Mouse (Mus musculus) heart, embryonic 14.5 days (tissue): Measurements from ENCODE around the gene OR5BS1P. TPM values are rescaled to one million over a fixed set of nuclear protein-coding genes. Genes with fewer than 3 reads are reported as not detected.

Source experiments
- ATAC-seq: fragments of 200-750 bp; cut with Nextera tagmentation; 2 replicates; pipeline ENCODE4 v1.8.0; 2017; ENCODE audit warnings: low read depth, moderate TSS enrichment; ENCODE audit not compliant: insufficient number of reproducible peaks, insufficient read depth, low FRiP score
- H3K27ac ChIP-seq, 2 experiments: fragments of 200-500 bp in 1 of 2; fragments of 300-500 bp in 1 of 2; sonication (generic) in 1 of 2; replicated peaks in 1 of 2; 2 replicates each; pipeline ENCODE4 v1.5.1; 2012 to 2014; ENCODE audit warnings: low read depth in 2 of 2, low read length in 2 of 2, control low read depth in 1 of 2, mild to moderate bottlenecking in 1 of 2, mixed read lengths in 1 of 2; ENCODE audit not compliant: control insufficient read depth in 1 of 2, insufficient read depth in 1 of 2
- H3K27me3 ChIP-seq: fragments of 300-500 bp; sonication (generic); 2 replicates; pipeline ENCODE4 v1.6.1; 2014; ENCODE audit warnings: mild to moderate bottlenecking, low read length, control low read depth; ENCODE audit not compliant: control insufficient read depth, insufficient read depth
- H3K36me3 ChIP-seq: fragments of 300-500 bp; sonication (generic); 2 replicates; pipeline ENCODE4 v1.6.1; 2014; ENCODE audit warnings: mild to moderate bottlenecking, control low read depth, low read length, mixed read lengths; ENCODE audit not compliant: control insufficient read depth, insufficient read depth
- H3K4me1 ChIP-seq, 2 experiments: fragments of 200-500 bp in 1 of 2; fragments of 300-500 bp in 1 of 2; sonication (generic) in 1 of 2; 2 replicates each; pipeline ENCODE4 v1.6.1; 2012 to 2014; ENCODE audit warnings: low read length in 2 of 2, control low read depth in 1 of 2, mixed read lengths in 1 of 2; ENCODE audit not compliant: control insufficient read depth in 2 of 2, insufficient read depth in 2 of 2
- H3K4me2 ChIP-seq: fragments of 300-500 bp; sonication (generic); 2 replicates; pipeline ENCODE4 v1.6.1; 2014; ENCODE audit warnings: mild to moderate bottlenecking, low read length
- H3K4me3 ChIP-seq, 2 experiments: fragments of 200-500 bp in 1 of 2; fragments of 300-500 bp in 1 of 2; sonication (generic) in 1 of 2; 2 replicates each; pipeline ENCODE4 v1.5.1; 2012 to 2014; ENCODE audit warnings: low read length in 2 of 2, mild to moderate bottlenecking in 2 of 2, control low read depth in 1 of 2, low read depth in 1 of 2, moderate library complexity in 1 of 2; ENCODE audit not compliant: control insufficient read depth in 1 of 2, insufficient read depth in 1 of 2
- H3K9ac ChIP-seq: fragments of 300-500 bp; sonication (generic); 2 replicates; pipeline ENCODE4 v1.6.1; 2014; ENCODE audit warnings: mild to moderate bottlenecking, low read length
- H3K9me3 ChIP-seq: fragments of 300-500 bp; sonication (generic); 2 replicates; pipeline ENCODE4 v1.6.1; 2016; ENCODE audit warnings: low read length, control low read depth; ENCODE audit not compliant: control insufficient read depth
- whole genome bisulfite sequencing: fragments of 180-500 bp; shearing (Covaris S2); extraction: QIAGEN DNeasy Blood & Tissue Kit; methylation state at CpG from one replicate; pipeline ENCODE4 v1.1.7; 2014; 5-methylcytosine and 5-hydroxymethylcytosine counted together
- polyA plus RNA-seq: library from polyadenylated mRNA; unstranded; fragments of >200 nt; fragmentation: Nextera tagmentation; extraction: Ambion mirVana; gene quantifications from 2 replicates; pipeline ENCODE4 v1.2.1, GENCODE M21; 2014

The OR5BS1P gene
- polyA plus RNA-seq, 1 experiment from 2014 or later: not detected

DNA sequence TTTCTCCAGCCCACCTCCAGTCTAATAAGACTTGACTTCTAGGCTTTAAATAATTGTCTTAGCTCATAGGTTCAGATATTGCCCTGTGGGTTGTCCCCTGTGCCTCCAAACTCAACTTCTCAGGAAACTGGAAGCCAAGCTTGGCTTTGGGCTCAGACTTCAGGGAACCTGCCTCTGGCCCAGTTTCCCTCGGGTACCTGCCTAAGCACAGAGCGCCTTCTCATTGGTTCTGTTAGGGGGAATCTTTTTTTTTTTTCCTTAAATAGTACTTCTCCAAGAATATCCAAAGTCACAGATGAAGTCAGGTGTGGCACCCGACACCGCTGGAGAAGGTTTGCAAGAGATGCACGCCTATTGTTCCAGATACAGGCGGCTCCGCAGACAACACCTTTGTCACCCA, 17.4 kb upstream of the OR5BS1P start, which contains the start of gene Olfr281:
Olfr281 (plus strand) TSS at position 301 of the 400 bp plus-strand sequence.
- Histone ChIP-seq H3K27me3 (no peaks in the 10 kb centered on the region), H3K9me3 (no peaks in the 10 kb centered on the region), H3K4me3 (no peak within 1 kb of the TSS), H3K27ac (no peak within 1 kb of the TSS), H3K4me1 (no peaks in the 10 kb centered on the region), H3K9ac (no peak within 1 kb of the TSS), H3K4me2 (no peak within 1 kb of the TSS), H3K36me3 (no peaks in the 10 kb centered on the region)
- 86% methylated on average over 7 of the region's 7 CpGs for WGBS
- no peak for ATAC-seq

GRCm38 (mm10) chr15:98471539-98471938, 1.8 kb downstream of the OR5BS1P start:
- Histone ChIP-seq H3K4me1 (no peaks in the 10 kb centered on the region), H3K4me2 (no peak overlapping the region), H3K4me3 (no peak overlapping the region), H3K27me3 (no peaks in the 10 kb centered on the region), H3K27ac (no peak overlapping the region), H3K36me3 (no peaks in the 10 kb centered on the region), H3K9me3 (0 out of 2 replicates have a peak, but pooled peaks cover 3% of the 10 kb centered on the region), H3K9ac (no peak overlapping the region)
- ATAC-seq: no peak
- WGBS: 87% methylated on average over 13 of the region's 13 CpGs

DNA sequence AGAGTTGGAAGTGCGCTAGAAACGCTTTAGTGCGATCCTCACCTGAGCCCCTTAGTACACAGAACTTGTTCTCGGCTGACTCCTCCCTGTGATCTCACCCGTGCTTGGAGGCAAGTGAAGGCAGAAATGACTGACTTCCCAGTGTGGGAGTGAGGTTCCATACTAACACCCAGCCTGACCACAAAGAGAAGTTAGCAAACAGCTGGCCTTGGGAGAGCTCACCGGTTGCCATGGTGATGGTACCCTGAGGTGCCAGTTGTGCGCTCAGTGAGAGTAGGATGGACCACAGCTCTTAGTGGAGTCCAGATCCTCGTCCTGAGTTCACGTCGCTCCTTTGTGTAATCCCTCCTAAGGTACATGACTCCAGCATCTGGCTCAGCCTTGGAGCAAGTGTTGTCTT, 5.3 kb downstream of the OR5BS1P start:
- Histone ChIP-seq H3K9ac (no peak overlapping the region), H3K4me1 (no peaks in the 10 kb centered on the region), H3K27me3 (no peaks in the 10 kb centered on the region), H3K36me3 (no peaks in the 10 kb centered on the region), H3K4me3 (no peak overlapping the region), H3K27ac (no peak overlapping the region), H3K9me3 (no peaks in the 10 kb centered on the region), H3K4me2 (no peak overlapping the region)
- no peak for ATAC-seq
- WGBS: 69% methylated on average over 10 of the region's 10 CpGs

GRCm38 (mm10) chr15:98475382-98475781, 5.7 kb downstream of the OR5BS1P start:
- Histone ChIP-seq H3K27me3 (no peaks in the 10 kb centered on the region), H3K4me3 (no peak overlapping the region), H3K27ac (no peak overlapping the region), H3K36me3 (no peaks in the 10 kb centered on the region), H3K4me2 (no peak overlapping the region), H3K9ac (no peak overlapping the region), H3K9me3 (no peaks in the 10 kb centered on the region), H3K4me1 (no peaks in the 10 kb centered on the region)
- no peak for ATAC-seq
- 47% methylated on average over 10 of the region's 10 CpGs for WGBS

GRCm38 (mm10) chr15:98476281-98476680, 6.6 kb downstream of the OR5BS1P start:
- 76% methylated on average over 5 of the region's 5 CpGs for WGBS
- H3K36me3 ChIP-seq: no peaks in the 10 kb centered on the region
- no peak for ATAC-seq

GRCm38 (mm10) chr15:98479568-98480102, 9.9 kb downstream of the OR5BS1P start:
- Histone ChIP-seq H3K27me3 (no peaks in the 10 kb centered on the region), H3K4me2 (no peak overlapping the region), H3K4me3 (no peak overlapping the region), H3K36me3 (no peaks in the 10 kb centered on the region), H3K27ac (no peak overlapping the region), H3K9ac (no peak overlapping the region), H3K4me1 (peaks cover 0 to 2% of the 10 kb centered on the region in 2 experiments; a peak in 1 of 4 replicates), H3K9me3 (no peaks in the 10 kb centered on the region)
- no peak for ATAC-seq
- WGBS: 67% methylated on average over 7 of the region's 7 CpGs

More at GRCm38 (mm10) chr15:98476281-98476680, 6.6 kb downstream of the OR5BS1P start:
- H3K4me3 ChIP-seq: no peak overlapping the region
- no peaks in the 10 kb centered on the region for H3K9me3 ChIP-seq
- no peaks in the 10 kb centered on the region for H3K27me3 ChIP-seq
- H3K27ac ChIP-seq: no peak overlapping the region
- no peak overlapping the region for H3K4me2 ChIP-seq
- H3K9ac ChIP-seq: no peak overlapping the region
- no peaks in the 10 kb centered on the region for H3K4me1 ChIP-seq

DNA sequence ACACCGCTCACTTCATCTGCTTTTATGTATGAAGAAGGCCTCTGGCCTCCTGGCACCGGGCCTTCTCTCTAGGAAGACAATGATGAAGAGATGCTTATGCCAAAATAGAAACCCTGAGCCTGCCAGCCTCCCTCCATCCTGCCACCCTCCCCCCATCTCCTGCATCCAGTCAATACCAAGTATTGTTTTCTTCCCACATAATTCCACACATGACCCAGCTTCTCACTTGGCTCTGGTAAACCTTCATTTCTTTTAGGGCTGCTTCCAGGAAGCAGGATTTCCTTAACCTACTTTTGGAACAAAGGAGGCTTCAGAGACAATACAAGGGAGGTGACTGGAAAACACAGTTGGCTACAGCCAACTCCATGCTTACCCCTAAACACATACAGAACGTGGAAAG, 13.0 kb downstream of the OR5BS1P start, which contains the start of gene Lalba:
Lalba (minus strand) TSS at position 21 of the 400 bp plus-strand sequence.
- H3K4me2 ChIP-seq: no peak within 1 kb of the TSS
- no peak within 1 kb of the TSS for H3K4me3 ChIP-seq
- H3K4me1 ChIP-seq: peaks cover 0 to 2% of the 10 kb centered on the region in 2 experiments; a peak in 1 of 4 replicates
- H3K27ac ChIP-seq: no peak within 1 kb of the TSS; a peak in 1 of 4 replicates
- no peaks in the 10 kb centered on the region for H3K36me3 ChIP-seq
- H3K9ac ChIP-seq: no peak within 1 kb of the TSS
- H3K27me3 ChIP-seq: no peaks in the 10 kb centered on the region
- no peaks in the 10 kb centered on the region for H3K9me3 ChIP-seq
- 57% methylated on average over 3 of the region's 3 CpGs for WGBS
- no peak for ATAC-seq
